Mouse (Mus musculus) lung, embryonic 16.5 days (tissue): ENCODE measurements around the gene 4930467E23Rik. TPM values are rescaled to one million over a fixed set of nuclear protein-coding genes. Genes with fewer than 3 reads are reported as not detected.
"Not testable (repeated sequence)": the region's sequence is repeated elsewhere in the genome, so short reads cannot be mapped to it uniquely, and the experiment has no call there.

Experiments
- ATAC-seq: fragments of 200-750 bp; cut with Nextera tagmentation; 2 replicates; pipeline ENCODE4 v1.8.0; 2017; ENCODE audit warnings: low read depth, mild to moderate bottlenecking, moderate library complexity
- H3K27ac ChIP-seq: fragments of 300-500 bp; sonication (generic); 2 replicates; pipeline ENCODE4 v1.5.1; 2014; ENCODE audit warnings: mild to moderate bottlenecking, control low read depth, low read length
- H3K27me3 ChIP-seq: fragments of 300-500 bp; sonication (generic); 2 replicates; pipeline ENCODE4 v1.6.1; 2014; ENCODE audit warnings: low read depth, low read length, mixed read lengths; ENCODE audit not compliant: control insufficient read depth, insufficient read depth
- H3K36me3 ChIP-seq: fragments of 300-500 bp; sonication (generic); 2 replicates; pipeline ENCODE4 v1.6.1; 2014; ENCODE audit warnings: low read length; ENCODE audit not compliant: control insufficient read depth, insufficient read depth
- H3K4me1 ChIP-seq: fragments of 300-500 bp; sonication (generic); replicated peaks from 2 replicates; pipeline ENCODE4 v1.6.1; 2014; ENCODE audit warnings: low read length, mixed read lengths; ENCODE audit not compliant: control insufficient read depth, insufficient read depth
- H3K4me2 ChIP-seq: fragments of 300-500 bp; sonication (generic); 2 replicates; pipeline ENCODE4 v1.6.1; 2014; ENCODE audit warnings: low read depth, low read length, control low read depth
- H3K4me3 ChIP-seq: fragments of 300-500 bp; sonication (generic); 2 replicates; pipeline ENCODE4 v1.5.1; 2014; ENCODE audit warnings: mild to moderate bottlenecking, low read length, control low read depth
- H3K9ac ChIP-seq: fragments of 300-500 bp; sonication (generic); 2 replicates; pipeline ENCODE4 v1.6.1; 2014; ENCODE audit warnings: low read length, control low read depth
- H3K9me3 ChIP-seq: fragments of 300-500 bp; sonication (generic); 2 replicates; pipeline ENCODE4 v1.6.1; 2016; ENCODE audit warnings: low read length; ENCODE audit not compliant: control insufficient read depth
- WGBS: fragments of 180-500 bp; shearing (Covaris S2); extraction: QIAGEN DNeasy Blood & Tissue Kit; methylation state at CpG from one replicate; pipeline ENCODE4 v1.1.7; 2014; 5-methylcytosine and 5-hydroxymethylcytosine counted together
- polyA plus RNA-seq: library from polyadenylated mRNA; unstranded; fragments of >200 nt; fragmentation: Nextera tagmentation; extraction: Ambion mirVana; gene quantifications from 2 replicates; pipeline ENCODE4 v1.2.1, GENCODE M21; 2015

4930467E23Rik gene
- polyA plus RNA-seq, 1 experiment from 2014 or later = not detected

DNA sequence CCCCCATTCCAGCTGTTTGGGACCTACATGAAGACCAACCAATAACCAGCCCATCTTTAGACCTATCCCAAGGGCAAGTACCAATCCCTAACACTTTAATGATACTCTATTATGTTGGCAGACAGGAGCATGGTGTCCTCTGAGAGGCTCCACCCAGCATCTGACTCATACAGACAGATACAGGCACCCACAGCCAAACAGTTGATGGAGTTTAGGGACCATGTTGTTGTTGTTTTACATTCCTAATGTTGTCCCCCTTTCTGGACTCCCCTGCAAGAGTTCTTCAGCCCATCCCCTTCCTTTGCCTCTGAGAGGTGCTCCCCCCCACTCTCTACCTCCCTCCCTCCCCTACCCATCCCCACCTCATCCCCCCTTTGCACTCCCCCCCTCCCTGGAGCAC is 46.9 kb downstream of the 4930467E23Rik start:
- not testable (repeated sequence) for H3K9me3 ChIP-seq, H3K36me3 ChIP-seq, H3K4me2 ChIP-seq, H3K27me3 ChIP-seq, H3K27ac ChIP-seq, H3K9ac ChIP-seq, ATAC-seq, H3K4me3 ChIP-seq, H3K4me1 ChIP-seq

DNA sequence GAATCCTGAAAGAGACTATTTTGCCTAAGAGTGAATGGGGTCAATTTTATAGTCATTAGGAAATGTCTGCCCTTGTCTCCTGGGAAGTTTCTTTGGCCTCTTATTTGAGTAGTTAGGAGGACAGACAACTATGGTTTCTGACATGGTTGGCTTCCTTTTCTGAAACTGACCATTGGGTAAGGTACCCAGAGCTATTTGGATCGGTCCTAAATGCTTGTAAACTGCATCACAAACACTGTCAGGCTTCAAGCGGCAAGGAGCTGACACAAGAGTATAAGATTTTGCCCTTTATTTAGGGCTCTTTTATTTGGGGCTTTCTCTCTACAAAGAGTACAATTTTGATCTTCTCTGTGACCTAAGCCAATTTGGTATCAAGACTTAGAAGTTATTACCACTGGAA is 48.1 kb downstream of the 4930467E23Rik start:
- not testable (repeated sequence) for ATAC-seq, H3K27ac ChIP-seq, H3K4me2 ChIP-seq, H3K9ac ChIP-seq, H3K9me3 ChIP-seq, H3K4me1 ChIP-seq, H3K27me3 ChIP-seq, H3K4me3 ChIP-seq, H3K36me3 ChIP-seq
- 36% methylated on average over 2 of the region's 2 CpGs for whole genome bisulfite sequencing

DNA sequence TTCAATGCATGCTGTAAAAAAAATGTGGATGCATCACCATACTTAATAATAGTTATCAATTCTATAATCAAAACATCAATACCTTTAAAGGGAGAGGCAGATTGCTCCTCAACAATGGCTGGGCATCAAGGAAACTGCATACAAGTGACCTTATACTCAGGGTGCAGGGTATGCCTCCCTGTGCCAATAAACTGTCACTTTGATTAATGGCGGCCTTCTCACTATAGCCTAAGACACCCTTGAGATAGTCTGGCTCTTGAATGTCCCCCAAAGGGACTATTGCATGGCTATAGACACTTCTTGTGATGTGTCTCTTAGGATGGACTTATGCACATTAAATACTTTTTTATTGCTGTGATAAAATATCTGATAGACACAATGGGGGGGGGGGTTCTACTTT is 48.8 kb downstream of the 4930467E23Rik start:
- H3K9me3 ChIP-seq, H3K4me1 ChIP-seq, H3K27me3 ChIP-seq, H3K27ac ChIP-seq, H3K4me2 ChIP-seq, ATAC-seq, H3K4me3 ChIP-seq, H3K36me3 ChIP-seq, H3K9ac ChIP-seq: not testable (repeated sequence)
- 53% methylated on average over 1 of the region's 1 CpGs for WGBS

DNA sequence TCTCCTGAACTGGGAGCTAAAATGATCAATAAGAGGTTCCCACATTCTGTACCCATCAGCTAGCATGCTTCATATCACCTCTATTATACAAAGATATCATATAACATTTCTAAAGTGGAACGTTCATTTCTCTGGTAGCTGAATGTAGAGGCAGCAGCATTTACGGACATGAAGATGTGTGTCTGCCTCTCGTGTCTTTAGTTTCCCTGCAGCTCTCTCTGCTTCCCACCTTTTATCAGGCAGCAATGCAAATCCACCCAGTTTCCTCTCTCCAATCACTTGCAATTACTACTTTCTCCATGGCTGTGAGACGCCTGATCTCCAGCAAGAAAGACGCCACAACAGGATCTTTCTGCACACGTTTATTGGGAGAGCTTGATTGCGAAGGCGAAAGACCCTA is 49.5 kb downstream of the 4930467E23Rik start:
- H3K4me2 ChIP-seq, H3K4me3 ChIP-seq, H3K9me3 ChIP-seq: not testable (repeated sequence)

DNA sequence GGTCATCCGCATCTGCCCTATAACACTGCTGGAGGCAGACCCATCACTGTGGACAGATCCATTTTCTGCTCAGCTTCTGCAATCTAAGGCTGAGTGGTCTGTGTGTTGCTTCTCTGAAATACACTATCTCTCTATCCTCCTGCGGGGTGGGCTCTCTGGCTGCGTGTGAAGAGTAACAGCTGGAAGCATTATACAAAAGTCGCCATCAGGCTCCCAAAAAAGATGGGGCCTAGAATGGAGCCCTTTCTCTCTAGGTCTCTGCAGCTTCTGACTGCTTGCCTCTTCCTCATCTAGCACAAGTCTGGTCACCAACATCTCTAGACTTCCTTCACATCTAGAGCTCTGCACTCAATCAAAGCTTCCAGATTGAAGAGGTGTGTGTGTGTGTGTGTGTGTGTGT is 50.8 kb downstream of the 4930467E23Rik start:
- not testable (repeated sequence) for H3K4me1 ChIP-seq, H3K4me3 ChIP-seq, H3K9ac ChIP-seq, H3K27ac ChIP-seq, H3K4me2 ChIP-seq, H3K9me3 ChIP-seq, H3K36me3 ChIP-seq, ATAC-seq, H3K27me3 ChIP-seq
- WGBS = 81% methylated on average over 4 of the region's 4 CpGs

More for the DNA sequence above, 49.5 kb downstream of the 4930467E23Rik start:
- H3K27ac ChIP-seq, H3K36me3 ChIP-seq, ATAC-seq, H3K27me3 ChIP-seq, H3K4me1 ChIP-seq, H3K9ac ChIP-seq: not testable (repeated sequence)
- 86% methylated on average over 8 of the region's 8 CpGs for WGBS

DNA sequence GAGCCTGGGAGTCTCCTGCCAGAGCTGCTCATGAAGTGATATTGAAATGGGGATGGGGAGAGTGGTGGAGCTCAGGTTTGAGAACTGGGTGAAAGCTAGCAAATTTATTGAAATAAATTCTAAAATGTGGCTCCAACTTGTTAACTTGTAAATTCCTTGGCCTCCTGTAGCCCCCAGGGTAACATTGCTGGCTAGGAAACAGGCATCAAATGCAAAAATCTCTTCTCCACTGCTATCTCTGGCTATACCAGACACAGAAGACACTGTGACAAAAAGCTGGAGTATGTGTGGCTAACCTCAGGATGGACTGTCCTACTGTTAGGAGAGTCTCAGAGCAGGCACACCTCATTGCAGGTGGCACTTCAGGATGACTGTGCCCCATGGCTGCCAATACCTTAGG is 51.3 kb downstream of the 4930467E23Rik start:
- not testable (repeated sequence) for H3K27me3 ChIP-seq, H3K9me3 ChIP-seq, H3K4me2 ChIP-seq, ATAC-seq, H3K27ac ChIP-seq, H3K4me1 ChIP-seq, H3K36me3 ChIP-seq, H3K4me3 ChIP-seq, H3K9ac ChIP-seq

DNA sequence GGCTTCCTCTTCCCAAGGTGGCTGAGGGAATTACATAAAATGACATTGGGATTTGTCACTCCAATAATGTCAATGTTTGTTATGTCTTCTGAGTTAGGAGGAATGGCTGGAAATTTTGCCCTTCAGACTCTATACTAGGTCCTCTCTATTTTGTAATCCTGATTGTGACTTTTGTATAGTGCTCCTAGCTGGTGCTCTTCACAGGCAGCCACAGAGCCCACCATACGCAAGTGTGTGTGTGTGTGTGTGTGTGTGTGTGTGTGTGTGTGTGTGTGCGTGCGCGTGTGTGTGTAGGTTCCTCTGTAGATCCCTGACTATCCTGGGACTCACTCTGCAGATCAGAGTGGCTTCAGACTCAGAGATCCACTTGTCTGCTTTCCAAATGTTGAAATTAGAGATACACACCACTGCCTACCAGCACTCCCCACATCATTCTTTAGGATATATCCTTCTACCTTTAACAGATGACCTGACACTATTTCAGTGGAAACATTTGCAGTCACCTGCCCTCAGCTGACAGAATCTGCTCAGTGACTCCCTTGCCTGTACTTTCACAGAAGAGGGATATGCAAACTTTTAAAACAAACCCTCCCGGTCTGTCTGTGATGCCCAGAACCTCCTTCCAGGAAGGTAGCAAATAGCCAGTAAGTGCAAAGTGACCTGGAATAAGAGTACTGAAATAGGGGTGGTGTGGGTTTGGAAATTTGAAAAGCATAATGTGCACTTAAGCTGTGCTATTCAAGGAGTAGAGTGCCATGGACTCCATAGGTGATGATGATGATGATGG is 52.1 kb downstream of the 4930467E23Rik start:
- not testable (repeated sequence) for H3K4me1 ChIP-seq, H3K36me3 ChIP-seq, H3K9ac ChIP-seq, H3K27ac ChIP-seq, H3K4me3 ChIP-seq, H3K4me2 ChIP-seq, H3K9me3 ChIP-seq, ATAC-seq, H3K27me3 ChIP-seq
- WGBS = 92% methylated on average over 5 of the region's 5 CpGs

DNA sequence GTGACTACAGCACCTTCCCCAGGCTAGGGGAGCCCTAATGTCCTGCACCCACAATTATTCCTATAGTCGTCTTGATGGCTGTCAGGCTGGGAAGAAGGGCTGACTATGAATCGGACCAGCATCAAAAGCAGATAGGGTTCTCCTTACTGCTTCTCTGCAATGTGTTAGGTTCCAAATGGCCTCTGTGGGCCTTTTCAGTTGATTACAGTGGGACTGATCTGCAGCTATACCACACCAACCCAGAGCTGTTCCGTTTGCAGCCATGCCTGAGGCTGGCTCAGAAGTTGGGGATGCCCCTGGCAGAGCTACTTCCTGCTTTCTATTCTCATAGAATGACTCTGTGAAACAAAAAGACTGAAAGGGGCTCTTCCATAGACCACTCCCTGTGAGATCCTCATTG is 53.4 kb downstream of the 4930467E23Rik start:
- not testable (repeated sequence) for H3K27ac ChIP-seq, H3K36me3 ChIP-seq, H3K27me3 ChIP-seq, H3K9ac ChIP-seq, H3K4me2 ChIP-seq, ATAC-seq, H3K4me3 ChIP-seq, H3K4me1 ChIP-seq, H3K9me3 ChIP-seq
- WGBS = 76% methylated on average over 3 of the region's 3 CpGs

DNA sequence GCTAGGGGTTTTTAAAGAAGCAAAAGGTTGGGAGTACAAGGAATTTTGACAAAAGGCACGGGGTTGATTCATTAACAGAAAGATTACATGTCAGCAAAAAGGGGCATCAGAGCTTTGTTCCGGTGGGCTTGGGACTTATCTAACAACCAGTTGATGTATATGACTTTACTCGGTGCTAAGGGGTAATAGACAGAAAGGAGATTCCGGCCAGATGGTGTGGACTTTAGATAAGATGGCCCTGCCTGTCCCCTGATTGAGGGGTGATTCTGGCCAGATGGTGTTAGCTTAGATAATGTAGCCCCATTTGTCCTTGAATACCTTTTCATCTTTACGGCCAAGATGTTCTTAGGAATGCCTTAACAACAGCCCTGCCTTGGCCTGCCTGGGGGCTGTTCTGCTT is 54.5 kb downstream of the 4930467E23Rik start:
- WGBS = no CpG with 5 or more reads among the region's 5 CpGs
- H3K4me3 ChIP-seq, H3K36me3 ChIP-seq, H3K27me3 ChIP-seq, H3K27ac ChIP-seq, H3K4me1 ChIP-seq, ATAC-seq, H3K4me2 ChIP-seq, H3K9ac ChIP-seq, H3K9me3 ChIP-seq: not testable (repeated sequence)
